Mouse (Mus musculus) cortical plate, adult 2 months (tissue): Measurements from ENCODE around the gene Psrc1.

Experiments
- CTCF ChIP-seq: fragments of 200-500 bp; IDR thresholded peaks from 2 replicates; pipeline ENCODE4 v1.5.1; 2011; ENCODE audit warnings: mild to moderate bottlenecking, control low read depth, low read length; ENCODE audit not compliant: insufficient read depth; ENCODE audit errors: extremely low read depth
- POLR2A ChIP-seq: fragments of 200-500 bp; IDR thresholded peaks from 2 replicates; pipeline ENCODE4 v1.6.1; 2011; ENCODE audit warnings: mild to moderate bottlenecking, low read length, control low read depth; ENCODE audit not compliant: insufficient read depth; ENCODE audit errors: extremely low read depth

- no peak for TF ChIP-seq CTCF
- TF ChIP-seq POLR2A = no peak
These were observed at the start of gene Psrc1 for GRCm38 (mm10) chr3:108383485-108384354.
